Mouse (Mus musculus) bone marrow macrophage, adult 2 months (primary cell): ENCODE measurements at regions not wholly inside any gene's neighbourhood (a gene's known extent, or its start where the extent isn't known, plus 50 kb on each side); places are given as distances from the start of the nearest gene placed in this dataset.

Experiments used
- CTCF ChIP-seq: IDR thresholded peaks from 2 replicates; pipeline ENCODE4 v1.5.1; 2012; ENCODE audit warnings: low read depth, mild to moderate bottlenecking, low read length, moderate library complexity
- POLR2A ChIP-seq: IDR thresholded peaks from 2 replicates; pipeline ENCODE4 v1.6.1; 2012; ENCODE audit warnings: mild to moderate bottlenecking, low read depth, low read length, borderline replicate concordance

DNA sequence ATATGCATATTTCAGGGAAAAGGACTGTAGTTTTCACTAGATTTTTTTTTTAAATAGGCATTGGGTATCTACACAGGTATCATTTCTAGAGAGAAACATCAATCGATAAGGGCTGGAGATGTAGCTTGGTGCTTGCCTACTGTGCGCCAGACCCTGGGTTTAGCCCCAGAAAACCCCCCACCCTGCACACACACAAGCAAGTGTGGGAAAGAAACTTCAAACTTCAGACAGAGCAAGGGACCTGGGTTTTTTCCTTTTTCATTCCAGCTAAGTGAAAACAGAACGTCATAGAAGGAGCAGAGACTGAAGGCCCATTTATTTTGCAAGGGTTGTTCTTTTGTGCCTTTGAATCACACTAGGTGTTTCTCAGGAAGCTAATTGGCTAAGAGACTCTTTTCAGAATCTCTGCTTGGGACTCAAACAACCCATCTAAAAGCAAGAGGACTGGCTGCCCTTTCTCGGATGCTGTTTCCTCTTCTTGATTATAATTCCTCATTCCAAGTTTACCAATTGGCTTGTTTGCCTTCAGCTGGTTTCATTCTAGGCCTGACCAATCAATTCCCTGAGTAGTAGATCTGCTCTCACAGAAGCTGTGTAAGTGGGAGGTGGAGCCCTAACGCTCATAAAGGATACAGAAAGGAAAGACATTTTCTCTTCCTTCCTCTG, 150.1 kb downstream of the Nufip1 start:
- TF ChIP-seq CTCF (no peak), POLR2A (no peak)
